Mouse (Mus musculus) cortical plate, adult 2 months (tissue): ENCODE data around the gene Eipr1.

Experiments used
- CTCF ChIP-seq: fragments of 200-500 bp; IDR thresholded peaks from 2 replicates; pipeline ENCODE4 v1.5.1; 2011; ENCODE audit warnings: mild to moderate bottlenecking, control low read depth, low read length; ENCODE audit not compliant: insufficient read depth; ENCODE audit errors: extremely low read depth
- POLR2A ChIP-seq: fragments of 200-500 bp; IDR thresholded peaks from 2 replicates; pipeline ENCODE4 v1.6.1; 2011; ENCODE audit warnings: mild to moderate bottlenecking, low read length, control low read depth; ENCODE audit not compliant: insufficient read depth; ENCODE audit errors: extremely low read depth

- TF ChIP-seq CTCF (no peak), POLR2A (no peak)
Observed at GRCm38 (mm10) chr12:28891523-28891922, 139.9 kb downstream of the Eipr1 start.
